Mouse (Mus musculus) megakaryocyte, embryonic 14.5 days (primary cell): ENCODE measurements around the gene Tmem169. TPM values are rescaled to one million over a fixed set of nuclear protein-coding genes. Genes with fewer than 3 reads are reported as not detected.

ENCODE experiments used
- H3K27me3 ChIP-seq: replicated peaks from 2 replicates; pipeline ENCODE3; 2012; ENCODE audit warnings: inconsistent platforms
- H3K36me3 ChIP-seq: replicated peaks from 2 replicates; pipeline ENCODE3; 2012; ENCODE audit warnings: low read length, inconsistent platforms, mixed read lengths
- H3K4me1 ChIP-seq: 2 replicates; pipeline ENCODE4 v1.6.1; 2012; ENCODE audit warnings: inconsistent platforms
- H3K4me3 ChIP-seq: replicated peaks from 2 replicates; pipeline ENCODE3; 2012; ENCODE audit warnings: moderate library complexity, mild to moderate bottlenecking, inconsistent platforms
- H3K9me3 ChIP-seq: 2 replicates; pipeline ENCODE4 v1.6.1; 2012; ENCODE audit warnings: inconsistent platforms
- FLI1 ChIP-seq: IDR thresholded peaks from 2 replicates; pipeline ENCODE4 v1.6.1; 2012; ENCODE audit warnings: low read length, inconsistent platforms, mixed read lengths
- GATA1 ChIP-seq: IDR thresholded peaks from 3 replicates; pipeline ENCODE4 v1.6.1; 2012; ENCODE audit warnings: mixed read lengths, low read length, inconsistent platforms, borderline replicate concordance
- polyA plus RNA-seq: library from polyadenylated mRNA; stranded (reverse); fragments of >175 nt; gene quantifications from 2 replicates; pipeline ENCODE4 v1.2.3, GENCODE M21; 2012; ENCODE audit warnings: low replicate concordance; ENCODE audit not compliant: insufficient read depth

Gene Tmem169
- polyA plus RNA-seq, 1 experiment, result 0.03 TPM

DNA sequence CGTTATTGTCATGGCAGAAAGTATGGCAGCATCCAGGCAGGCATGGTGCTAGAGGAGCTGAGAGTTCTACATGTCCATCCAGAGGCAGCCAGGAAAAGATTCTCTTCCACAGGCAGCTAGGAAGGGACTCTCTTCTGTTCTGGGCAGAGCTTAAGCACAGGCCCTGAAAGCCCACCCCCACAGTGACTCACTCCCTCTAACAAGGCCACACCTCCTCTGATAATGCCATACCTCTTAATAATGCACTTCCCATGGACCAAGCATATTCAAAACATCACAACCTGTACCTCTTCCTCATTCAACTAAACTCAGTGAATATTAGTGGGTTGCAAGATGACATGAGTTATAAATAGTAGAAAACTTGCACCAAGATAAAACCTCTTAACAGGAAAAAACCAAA lies 32.4 kb upstream of the Tmem169 start:
- Histone ChIP-seq H3K9me3 (no peaks in the 10 kb centered on the region), H3K36me3 (no peaks in the 10 kb centered on the region), H3K4me1 (peaks cover 45% of the 10 kb centered on the region), H3K27me3 (no peaks in the 10 kb centered on the region), H3K4me3 (peak overlapping the region; percentile 1)
- no peak for TF ChIP-seq FLI1
- TF ChIP-seq GATA1, result no peak

DNA sequence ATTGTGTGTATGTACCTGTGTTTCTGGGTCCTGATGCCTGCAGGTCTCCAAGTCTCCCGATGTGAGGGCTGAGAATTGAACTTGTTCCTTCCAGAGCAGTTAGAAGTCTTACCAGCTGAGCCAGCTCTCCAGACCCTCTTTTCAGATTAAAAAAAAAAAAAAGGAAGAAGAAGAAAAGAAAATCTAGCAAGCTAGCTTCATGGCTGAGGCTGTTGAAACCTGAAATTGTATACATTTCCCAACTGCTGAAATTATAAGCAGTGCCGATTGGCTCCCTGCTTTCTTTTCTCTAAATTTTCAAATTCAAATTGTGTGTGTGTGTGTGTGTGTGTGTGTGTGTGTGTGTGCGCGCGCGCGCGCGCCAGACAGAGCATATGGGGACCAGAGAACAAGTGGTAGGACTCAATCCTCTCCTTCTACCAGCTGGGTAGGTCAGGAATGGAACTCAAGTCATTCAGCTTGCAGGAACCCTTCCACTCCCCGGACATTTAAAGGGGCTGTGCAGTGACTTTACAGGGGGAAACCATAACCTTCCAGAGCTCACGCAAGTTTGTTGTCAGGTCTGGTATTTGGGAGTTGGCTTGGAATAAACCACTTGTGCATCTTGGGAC lies 30.2 kb upstream of the Tmem169 start:
- Histone ChIP-seq H3K27me3 (no peaks in the 10 kb centered on the region), H3K4me1 (peaks cover 66% of the 10 kb centered on the region), H3K9me3 (no peaks in the 10 kb centered on the region), H3K36me3 (no peaks in the 10 kb centered on the region), H3K4me3 (peak overlapping the region; percentile 92)
- TF ChIP-seq FLI1 (no peak), GATA1 (no peak)

DNA sequence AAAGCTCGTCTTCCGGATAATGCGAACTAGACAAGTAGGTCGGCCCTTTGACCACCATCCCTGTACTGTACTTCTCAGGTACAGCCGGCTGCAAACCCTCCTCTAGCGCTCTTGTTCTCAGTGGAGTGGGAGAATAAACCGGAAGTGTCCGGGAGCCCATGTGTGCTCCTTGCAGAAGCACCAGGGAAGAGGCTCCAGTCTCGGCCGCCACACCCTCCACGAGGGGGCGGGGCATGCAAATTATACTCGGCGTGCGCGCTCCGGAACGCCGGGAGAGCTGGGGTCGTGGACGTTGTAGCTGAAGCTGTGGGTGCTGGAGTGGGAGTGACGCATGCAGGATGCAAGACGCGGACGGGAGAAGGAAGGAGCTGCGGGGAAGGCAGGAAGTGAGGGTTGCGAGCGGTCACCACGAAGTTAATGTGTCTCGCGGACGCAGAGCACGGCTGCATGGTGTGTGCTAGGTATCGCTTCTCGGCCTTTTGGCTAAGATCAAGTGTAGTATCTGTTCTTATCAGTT lies 29.6 kb upstream of the Tmem169 start:
- Histone ChIP-seq H3K9me3 (no peaks in the 10 kb centered on the region), H3K4me1 (peaks cover 72% of the 10 kb centered on the region), H3K27me3 (no peaks in the 10 kb centered on the region), H3K36me3 (no peaks in the 10 kb centered on the region), H3K4me3 (peak overlapping the region; percentile 92)
- TF ChIP-seq GATA1 (no peak), FLI1 (no peak)

DNA sequence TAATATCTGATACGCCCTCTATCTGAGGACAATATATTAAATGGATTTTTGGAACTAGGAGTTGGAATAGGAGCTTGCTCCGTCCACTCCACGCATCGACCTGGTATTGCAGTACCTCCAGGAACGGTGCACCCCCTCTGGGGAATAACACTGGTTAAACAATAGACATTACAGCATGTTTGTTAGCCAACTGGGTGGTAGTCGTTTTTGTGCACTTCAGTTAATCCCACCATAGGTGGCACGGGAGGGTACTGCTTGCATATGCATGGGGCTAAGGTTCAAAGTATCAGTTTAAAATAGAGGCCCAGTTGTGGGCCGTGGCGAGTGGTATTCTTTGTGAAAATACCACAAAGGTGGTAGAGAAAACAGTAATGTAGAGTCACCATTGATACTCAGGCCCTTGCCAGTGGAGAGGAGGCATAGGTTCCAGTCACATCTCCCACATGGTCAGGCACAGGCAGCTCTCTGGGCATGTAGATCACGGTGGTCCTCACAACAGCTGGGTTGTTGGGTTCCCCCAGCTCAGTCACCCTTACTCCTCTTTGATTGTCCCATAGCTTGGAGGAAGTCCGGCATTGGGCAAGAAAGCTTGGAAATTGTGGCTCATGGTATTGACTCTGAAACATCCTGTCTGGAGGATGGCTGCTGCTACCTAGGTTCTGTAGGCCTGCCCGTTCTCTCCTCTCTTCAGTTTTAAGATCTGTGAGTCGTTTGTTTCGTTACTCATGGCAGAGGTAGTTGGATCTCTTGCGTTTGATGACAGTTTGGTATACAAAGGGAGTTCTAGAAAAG lies 28.9 kb upstream of the Tmem169 start:
- H3K4me1 ChIP-seq, result peaks cover 77% of the 10 kb centered on the region
- H3K27me3 ChIP-seq, result no peaks in the 10 kb centered on the region
- H3K36me3 ChIP-seq, result no peaks in the 10 kb centered on the region
- TF ChIP-seq FLI1 (no peak), GATA1 (no peak)
- peak overlapping the region; percentile 87 for H3K4me3 ChIP-seq
- H3K9me3 ChIP-seq, result no peaks in the 10 kb centered on the region

DNA sequence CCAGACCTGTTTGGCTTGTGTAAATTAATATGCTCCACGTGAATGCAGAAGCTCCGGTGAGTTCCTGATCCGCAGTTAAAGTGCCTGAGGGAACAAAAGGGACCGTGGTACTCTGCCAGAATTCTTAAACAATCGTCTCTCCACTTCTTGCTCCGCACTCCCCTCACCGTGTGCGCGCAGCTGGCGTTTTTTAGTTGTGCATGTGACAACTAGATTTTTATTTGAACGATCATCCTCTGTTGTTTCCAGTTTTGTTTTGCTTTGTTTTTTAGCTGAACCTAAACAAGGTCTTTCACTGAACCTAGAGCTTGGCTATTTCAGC lies 28.4 kb upstream of the Tmem169 start:
- no peaks in the 10 kb centered on the region for H3K9me3 ChIP-seq
- TF ChIP-seq GATA1 (no peak), FLI1 (no peak)
- no peaks in the 10 kb centered on the region for H3K27me3 ChIP-seq
- H3K4me1 ChIP-seq, result peaks cover 77% of the 10 kb centered on the region
- H3K4me3 ChIP-seq, result no peak overlapping the region
- H3K36me3 ChIP-seq, result no peaks in the 10 kb centered on the region

DNA sequence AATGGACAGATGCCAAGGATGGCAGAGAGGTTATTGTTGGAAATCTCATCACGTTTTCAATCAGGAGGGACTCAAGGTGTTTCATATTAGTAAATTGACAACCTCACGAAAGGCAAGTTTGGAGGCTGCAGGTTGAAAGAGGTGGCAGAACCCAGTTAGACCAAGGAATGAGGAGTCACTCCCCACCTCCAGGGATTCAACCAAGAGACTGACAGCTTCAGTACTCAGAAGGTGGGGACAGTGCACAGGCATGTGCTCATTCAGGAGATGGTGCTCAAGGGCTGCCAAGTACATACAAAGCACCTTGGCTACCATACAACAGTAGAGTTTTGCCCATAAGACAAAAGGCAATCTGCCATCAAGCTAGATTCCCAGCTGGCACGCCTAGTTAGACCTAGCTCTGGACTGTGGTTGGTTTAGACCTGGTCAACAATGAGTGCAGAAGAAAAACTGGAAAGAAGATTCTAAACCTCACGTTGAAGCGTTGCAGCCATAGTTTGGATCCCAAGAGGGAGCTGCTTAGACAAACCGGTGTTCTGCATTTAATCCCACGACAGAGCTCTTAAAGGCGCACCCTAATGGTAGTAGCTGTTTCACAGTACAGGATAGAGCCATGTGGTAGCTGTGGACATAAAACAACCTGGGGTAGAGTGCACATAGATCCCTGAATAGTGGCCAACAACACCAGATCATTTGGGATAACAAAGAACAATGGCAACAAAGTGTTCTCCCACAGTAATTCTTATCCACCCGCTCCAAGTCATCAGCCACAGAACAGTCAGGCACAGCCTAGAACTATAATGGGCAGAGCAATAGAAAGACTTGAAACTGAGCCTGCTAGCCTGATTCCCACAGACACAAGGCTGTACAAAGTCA lies 27.6 kb upstream of the Tmem169 start:
- Histone ChIP-seq H3K36me3 (no peaks in the 10 kb centered on the region), H3K4me1 (peaks cover 75% of the 10 kb centered on the region), H3K27me3 (no peaks in the 10 kb centered on the region), H3K9me3 (no peaks in the 10 kb centered on the region), H3K4me3 (no peak overlapping the region)
- TF ChIP-seq FLI1 (no peak), GATA1 (no peak)

DNA sequence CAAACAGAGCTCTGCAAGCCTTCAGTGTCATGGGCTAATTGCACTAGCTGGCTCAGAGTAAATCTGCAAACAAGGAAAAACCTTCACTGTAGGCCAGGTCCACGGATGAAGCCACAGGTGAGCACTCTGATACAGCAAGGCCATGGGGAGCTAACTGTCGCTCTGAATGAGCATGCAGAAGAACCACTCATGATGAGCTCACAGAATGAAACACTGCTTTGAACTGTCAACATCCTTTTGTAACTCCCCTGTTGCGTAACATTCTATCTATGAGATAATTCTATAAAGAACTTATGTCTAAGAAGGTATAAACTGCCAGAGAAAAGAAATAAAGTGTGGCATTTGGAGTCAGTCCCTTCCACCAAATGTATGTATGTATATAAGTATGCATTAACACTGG lies 21.1 kb upstream of the Tmem169 start:
- Histone ChIP-seq H3K36me3 (peaks cover 20% of the 10 kb centered on the region), H3K4me1 (peaks cover 29% of the 10 kb centered on the region), H3K4me3 (no peak overlapping the region), H3K27me3 (no peaks in the 10 kb centered on the region), H3K9me3 (no peaks in the 10 kb centered on the region)
- TF ChIP-seq FLI1, result no peak

DNA sequence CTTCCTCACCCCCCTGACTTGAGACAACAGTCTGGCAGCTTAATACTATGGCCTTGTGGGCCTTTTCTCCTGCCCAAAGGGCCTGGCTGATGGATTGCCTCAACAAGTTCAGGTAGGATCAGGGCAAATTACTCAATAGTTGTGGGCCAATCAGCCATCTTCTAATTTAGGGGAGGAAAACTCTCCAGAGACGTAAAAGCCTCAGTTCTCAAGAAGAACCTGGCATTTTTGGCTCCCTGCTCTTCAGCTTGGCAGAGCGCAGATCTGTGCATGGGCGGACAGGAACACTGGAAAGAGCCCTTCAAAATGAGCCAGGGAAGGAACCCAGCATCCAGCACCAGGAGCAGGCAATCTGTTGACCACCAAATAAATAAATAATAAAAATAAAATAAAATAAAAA lies 6.1 kb upstream of the Tmem169 start:
- Histone ChIP-seq H3K4me3 (no peak overlapping the region), H3K4me1 (0 out of 2 replicates have a peak, but pooled peaks cover 6% of the 10 kb centered on the region), H3K27me3 (no peaks in the 10 kb centered on the region), H3K9me3 (peaks cover 8% of the 10 kb centered on the region), H3K36me3 (peaks cover 38% of the 10 kb centered on the region)
- TF ChIP-seq GATA1 (no peak), FLI1 (no peak)

DNA sequence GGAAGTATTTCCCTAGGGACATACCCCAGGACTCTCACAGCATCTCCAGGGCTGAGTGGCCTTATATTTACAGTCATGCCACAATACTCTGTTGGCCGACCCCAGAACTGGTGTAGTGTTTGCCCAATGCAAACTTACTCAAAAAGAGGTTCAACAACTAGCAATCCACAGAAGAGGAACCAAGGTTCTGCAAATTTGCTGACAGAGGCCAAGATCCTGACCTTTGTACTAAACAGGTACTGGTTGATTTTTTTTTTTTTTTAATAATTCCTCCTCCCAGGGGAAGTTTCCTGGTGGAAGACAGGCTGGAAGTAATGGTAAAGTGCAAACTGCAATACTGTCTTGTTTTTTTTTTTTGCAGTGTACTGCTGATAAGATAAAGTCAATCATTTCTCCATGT lies 1.6 kb upstream of the Tmem169 start:
- H3K27me3 ChIP-seq, result peaks cover 19% of the 10 kb centered on the region
- no peaks in the 10 kb centered on the region for H3K9me3 ChIP-seq
- peaks cover 28% of the 10 kb centered on the region for H3K4me1 ChIP-seq
- no peaks in the 10 kb centered on the region for H3K36me3 ChIP-seq
- TF ChIP-seq GATA1 (no peak), FLI1 (no peak)
- no peak overlapping the region for H3K4me3 ChIP-seq

DNA sequence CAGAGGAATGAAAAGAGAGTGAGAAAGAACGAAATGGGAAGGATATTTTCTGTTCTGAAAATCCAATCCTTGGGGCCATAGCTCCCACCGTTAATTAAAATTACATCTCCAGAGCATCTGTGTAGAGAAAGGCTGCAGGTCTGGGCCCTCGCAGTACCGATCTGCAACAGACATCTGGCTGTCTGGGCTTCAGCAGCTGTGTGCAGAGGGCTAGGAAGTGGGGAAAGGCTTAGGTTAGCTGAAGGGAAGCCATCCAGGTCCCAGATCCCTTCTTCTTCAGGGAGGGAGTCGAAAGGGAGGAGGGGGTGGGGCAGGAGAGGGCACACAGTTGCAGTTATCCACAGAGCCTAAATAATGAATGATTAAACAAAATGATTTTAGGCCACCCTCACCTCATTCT lies 370 bp downstream of the Tmem169 start:
- no peak for TF ChIP-seq GATA1
- TF ChIP-seq FLI1, result no peak
- H3K4me3 ChIP-seq, result peak overlapping the region; percentile 93
- H3K4me1 ChIP-seq, result peaks cover 36% of the 10 kb centered on the region
- H3K9me3 ChIP-seq, result no peaks in the 10 kb centered on the region
- no peaks in the 10 kb centered on the region for H3K36me3 ChIP-seq
- peaks cover 31% of the 10 kb centered on the region for H3K27me3 ChIP-seq
